Mouse (Mus musculus) CH12.LX (cell line): ENCODE measurements around the gene Rad9a. TPM values are rescaled to one million over a fixed set of nuclear protein-coding genes. Genes with fewer than 3 reads are reported as not detected.

Source experiments
- DNase-seq: peaks from one replicate; pipeline ENCODE4 v3.0.0-alpha.2; 2013; ENCODE audit errors: extremely low read depth
- H3K27ac ChIP-seq: 2 replicates; pipeline ENCODE4 v1.5.1; 2012; ENCODE audit warnings: low read depth, mild to moderate bottlenecking, control low read depth, moderate library complexity; ENCODE audit not compliant: insufficient read depth
- H3K27me3 ChIP-seq: replicated peaks from 2 replicates; pipeline ENCODE3; 2012; ENCODE audit warnings: inconsistent platforms
- H3K36me3 ChIP-seq, 2 experiments: replicated peaks in 1 of 2; 2 replicates each; pipeline versions ENCODE3 to v1.6.1; 2012; ENCODE audit warnings: inconsistent platforms in 1 of 2, low read length in 1 of 2, mild to moderate bottlenecking in 1 of 2, mixed read lengths in 1 of 2, moderate library complexity in 1 of 2; ENCODE audit not compliant: control insufficient read depth in 1 of 2, insufficient read depth in 1 of 2
- H3K4me1 ChIP-seq, 2 experiments: 2 replicates each; pipeline ENCODE4 v1.6.1; 2012; ENCODE audit warnings: inconsistent platforms in 1 of 2, moderate library complexity in 1 of 2; ENCODE audit not compliant: insufficient read depth in 2 of 2, control insufficient read depth in 1 of 2
- H3K4me2 ChIP-seq: 2 replicates; pipeline ENCODE4 v1.6.1; 2012; ENCODE audit warnings: low read depth, mild to moderate bottlenecking, control low read depth; ENCODE audit not compliant: poor library complexity, insufficient read depth, severe bottlenecking
- H3K4me3 ChIP-seq, 3 experiments: fragments of 150-350 bp in 1 of 3; sonication (generic) in 1 of 3; replicated peaks in 1 of 3; 2 replicates each; pipeline versions ENCODE3 to v1.5.1; 2011 to 2012; ENCODE audit warnings: low read depth in 2 of 3, low read length in 2 of 3, mild to moderate bottlenecking in 2 of 3, moderate library complexity in 2 of 3, control low read depth in 1 of 3, improper control_type of control experiment in 1 of 3, inconsistent platforms in 1 of 3, mixed read lengths in 1 of 3; ENCODE audit not compliant: poor library complexity in 1 of 3
- H3K79me2 ChIP-seq: replicated peaks from 2 replicates; pipeline ENCODE4 v1.6.1; 2012; ENCODE audit warnings: mild to moderate bottlenecking, moderate library complexity; ENCODE audit not compliant: control insufficient read depth, poor library complexity, insufficient read depth, severe bottlenecking; ENCODE audit errors: extremely low read depth
- H3K9ac ChIP-seq: 2 replicates; pipeline ENCODE4 v1.6.1; 2012; ENCODE audit warnings: low read depth, mild to moderate bottlenecking, control low read depth, moderate library complexity; ENCODE audit not compliant: insufficient read depth
- H3K9me3 ChIP-seq: replicated peaks from 2 replicates; pipeline ENCODE3; 2012; ENCODE audit warnings: low read length, inconsistent platforms, mixed read lengths
- CTCF ChIP-seq, 2 experiments: IDR thresholded peaks in 1 of 2; conservative IDR thresholded peaks in 1 of 2; 2 replicates each; pipeline ENCODE4 v1.5.1; 2011 to 2012; ENCODE audit warnings: low read depth in 2 of 2, low read length in 2 of 2, improper control_type of control experiment in 1 of 2, inconsistent platforms in 1 of 2, mild to moderate bottlenecking in 1 of 2, moderate library complexity in 1 of 2
- GABPA ChIP-seq: IDR thresholded peaks from 2 replicates; pipeline ENCODE4 v1.6.1; 2012; ENCODE audit warnings: low read depth, low read length, improper control_type of control experiment, inconsistent platforms; ENCODE audit not compliant: insufficient replicate concordance
- HCFC1 ChIP-seq: IDR thresholded peaks from 2 replicates; pipeline ENCODE4 v1.6.1; 2012; ENCODE audit warnings: low read depth, mild to moderate bottlenecking, inconsistent platforms, low read length, improper control_type of control experiment
- JUN ChIP-seq: IDR thresholded peaks from 2 replicates; pipeline ENCODE4 v1.6.1; 2011; ENCODE audit warnings: low read depth, mild to moderate bottlenecking, low read length, improper control_type of control experiment, moderate library complexity; ENCODE audit not compliant: insufficient read depth
- KAT2A ChIP-seq: IDR thresholded peaks from 2 replicates; pipeline ENCODE4 v1.6.1; 2012; ENCODE audit warnings: low read length, improper control_type of control experiment, inconsistent platforms; ENCODE audit not compliant: insufficient replicate concordance
- MEF2A ChIP-seq: IDR thresholded peaks from 2 replicates; pipeline ENCODE4 v1.6.1; 2014; ENCODE audit warnings: low read depth, mild to moderate bottlenecking, inconsistent platforms, low read length, improper control_type of control experiment, borderline replicate concordance
- MYC ChIP-seq: IDR thresholded peaks from 2 replicates; pipeline ENCODE4 v1.6.1; 2011; ENCODE audit warnings: low read depth, mild to moderate bottlenecking, improper control_type of control experiment, low read length
- NRF1 ChIP-seq: IDR thresholded peaks from 2 replicates; pipeline ENCODE4 v1.6.1; 2014; ENCODE audit warnings: low read depth, mild to moderate bottlenecking, inconsistent platforms, low read length, improper control_type of control experiment, moderate library complexity
- POLR2A ChIP-seq: IDR thresholded peaks from 2 replicates; pipeline ENCODE4 v1.6.1; 2011; ENCODE audit warnings: low read depth, mild to moderate bottlenecking, improper control_type of control experiment, low read length
- POLR2AphosphoS2 ChIP-seq: IDR thresholded peaks from 2 replicates; pipeline ENCODE4 v1.6.1; 2011; ENCODE audit warnings: low read depth, low read length, improper control_type of control experiment
- TBP ChIP-seq: conservative IDR thresholded peaks from 2 replicates; pipeline ENCODE4 v1.6.1; 2011; ENCODE audit warnings: low read depth, low read length, improper control_type of control experiment
- TCF12 ChIP-seq: IDR thresholded peaks from 2 replicates; pipeline ENCODE4 v1.6.1; 2014; ENCODE audit warnings: low read depth, mild to moderate bottlenecking, inconsistent platforms, low read length, improper control_type of control experiment
- UBTF ChIP-seq: IDR thresholded peaks from 2 replicates; pipeline ENCODE4 v1.6.1; 2012; ENCODE audit warnings: low read depth, mild to moderate bottlenecking, inconsistent platforms, low read length, improper control_type of control experiment, moderate library complexity
- USF1 ChIP-seq: IDR thresholded peaks from 2 replicates; pipeline ENCODE4 v1.6.1; 2014; ENCODE audit warnings: low read depth, mild to moderate bottlenecking, inconsistent platforms, low read length, improper control_type of control experiment
- ZC3H11A ChIP-seq: IDR thresholded peaks from 2 replicates; pipeline ENCODE4 v1.6.1; 2012; ENCODE audit warnings: low read depth, mild to moderate bottlenecking, inconsistent platforms, low read length, improper control_type of control experiment
- ZKSCAN1 ChIP-seq: IDR thresholded peaks from 2 replicates; pipeline ENCODE4 v1.6.1; 2012; ENCODE audit warnings: low read depth, inconsistent platforms, low read length, improper control_type of control experiment, borderline replicate concordance
- dilution Hi-C: fragments of 300-500 bp; cut with MboI; formaldehyde crosslinking; loops from 2 replicates; pipeline ENCODE4 v1.14.3; 2020; ENCODE audit warnings: low sequenced_read_pairs; ENCODE audit not compliant: extremely low pct_unique_long_range_greater_than_20kb, extremely low pct_ligation_motif_present
- in situ Hi-C: fragments of 300-500 bp; cut with MboI; formaldehyde crosslinking; loops from 3 replicates; pipeline ENCODE4 v1.14.3; 2019; ENCODE audit warnings: low sequenced_read_pairs, low pct_ligation_motif_present, low pct_unique_long_range_greater_than_20kb, mixed read lengths
- polyA plus RNA-seq: library from polyadenylated mRNA; unstranded; fragments of >175 nt; gene quantifications from 2 replicates; pipeline ENCODE4 v1.2.1, GENCODE M21; 2012; ENCODE audit warnings: low read depth; ENCODE audit not compliant: insufficient read length
- total RNA-seq, 2 experiments: library from RNA; depleted of rRNA; stranded (reverse); fragments of 300-350 nt in 1 of 2; fragments of >200 nt in 1 of 2; gene quantifications; 2 replicates each; pipeline ENCODE4 v1.2.3; 2012 to 2014

Rad9a gene
- total and polyA plus RNA-seq, 3 experiments = 14.3 to 20.5 (median 20.0) TPM

DNA sequence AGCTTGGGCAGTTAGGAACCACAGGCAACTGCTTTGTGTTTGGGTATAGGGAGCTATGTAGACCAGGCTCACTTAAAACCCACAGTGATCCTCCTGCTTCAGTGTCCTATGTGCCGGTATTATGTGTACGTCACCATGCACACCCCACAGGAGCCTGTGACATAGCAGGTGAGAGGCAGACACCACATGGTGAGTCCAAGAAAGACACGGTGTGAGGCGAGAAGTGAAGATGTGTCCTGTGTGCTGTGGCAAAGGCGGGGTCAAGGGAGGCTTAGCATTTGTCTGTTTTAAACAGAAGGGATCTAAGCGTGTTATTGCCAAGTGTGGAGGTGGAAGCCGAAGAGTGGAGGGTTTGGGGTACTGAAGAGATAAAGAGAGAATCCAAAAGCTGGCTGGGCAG lies 25.3 kb upstream of the Rad9a start:
- Histone ChIP-seq H3K9ac (no peak overlapping the region), H3K79me2 (no peaks in the 10 kb centered on the region), H3K36me3 (no peaks in the 10 kb centered on the region), H3K4me2 (no peak overlapping the region), H3K4me3 (no peak overlapping the region), H3K27me3 (peaks cover 14% of the 10 kb centered on the region), H3K27ac (no peak overlapping the region), H3K4me1 (peaks cover 17 to 61% of the 10 kb centered on the region in 2 experiments), H3K9me3 (no peaks in the 10 kb centered on the region)
- no peak for DNase-seq
- dilution Hi-C loops (no loop called here), in situ Hi-C loops (no loop called here)
- TF ChIP-seq GABPA (no peak), UBTF (no peak), JUN (no peak), NRF1 (no peak), USF1 (no peak)

DNA sequence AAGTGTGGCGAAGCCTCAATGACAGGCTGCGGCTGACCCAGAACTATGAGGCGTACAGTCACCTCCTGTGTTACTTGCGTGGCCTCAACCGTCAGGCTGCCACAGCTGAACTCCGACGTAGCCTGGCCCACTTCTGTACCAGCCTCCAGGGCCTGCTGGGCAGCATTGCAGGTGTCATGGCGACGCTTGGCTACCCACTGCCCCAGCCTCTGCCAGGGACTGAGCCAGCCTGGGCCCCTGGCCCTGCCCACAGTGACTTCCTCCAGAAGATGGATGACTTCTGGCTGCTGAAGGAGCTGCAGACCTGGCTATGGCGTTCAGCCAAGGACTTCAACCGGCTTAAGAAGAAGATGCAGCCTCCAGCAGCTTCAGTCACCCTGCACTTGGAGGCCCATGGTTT lies 20.7 kb upstream of the Rad9a start:
- no peaks in the 10 kb centered on the region for H3K79me2 ChIP-seq
- H3K27ac ChIP-seq = no peak overlapping the region
- in situ Hi-C loops (no loop called here), dilution Hi-C loops (no loop called here)
- no peaks in the 10 kb centered on the region for H3K9me3 ChIP-seq
- no peak for DNase-seq
- no peak overlapping the region for H3K4me3 ChIP-seq
- H3K27me3 ChIP-seq = peaks cover 12% of the 10 kb centered on the region
- H3K9ac ChIP-seq = no peak overlapping the region
- H3K4me1 ChIP-seq = peaks cover 6 to 62% of the 10 kb centered on the region in 2 experiments; a peak in 3 of 4 replicates
- no peak overlapping the region for H3K4me2 ChIP-seq
- no peaks in the 10 kb centered on the region for H3K36me3 ChIP-seq
- TF ChIP-seq POLR2AphosphoS2 (no peak), KAT2A (no peak), ZKSCAN1 (no peak), GABPA (no peak), ZC3H11A (no peak), HCFC1 (no peak), MEF2A (no peak), MYC (no peak), CTCF (conservative IDR thresholded peaks at IDR 0.05 in 1 of 2, IDR thresholded peaks at IDR 0.05 in 1 of 2; ENCODE audit: low read depth in 2 of 2, low read length in 2 of 2) (no peak), POLR2A (no peak), TCF12 (no peak), TBP (no peak)
